Mouse (Mus musculus) midbrain, embryonic 11.5 days (tissue): ENCODE measurements around the gene Olfr49. TPM values are rescaled to one million over a fixed set of nuclear protein-coding genes. Genes with fewer than 3 reads are reported as not detected.

Experiments used
- ATAC-seq: fragments of 200-750 bp; cut with Nextera tagmentation; 2 replicates; pipeline ENCODE4 v1.8.0; 2017; ENCODE audit warnings: moderate TSS enrichment, moderate library complexity; ENCODE audit not compliant: low FRiP score
- DNase-seq: peaks from one replicate; pipeline ENCODE4 v3.0.0; 2015; ENCODE audit warnings: low spot score; ENCODE audit errors: missing footprints
- H3K27ac ChIP-seq: fragments of 300-500 bp; sonication (generic); 2 replicates; pipeline ENCODE4 v1.5.1; 2014; ENCODE audit warnings: low read depth, low read length
- H3K27me3 ChIP-seq: fragments of 300-500 bp; sonication (generic); 2 replicates; pipeline ENCODE4 v1.6.1; 2014; ENCODE audit warnings: mild to moderate bottlenecking, low read length, moderate library complexity, mixed read lengths; ENCODE audit not compliant: control insufficient read depth, insufficient read depth
- H3K36me3 ChIP-seq: fragments of 300-500 bp; sonication (generic); 2 replicates; pipeline ENCODE4 v1.6.1; 2014; ENCODE audit warnings: mild to moderate bottlenecking, low read length, moderate library complexity, mixed read lengths; ENCODE audit not compliant: control insufficient read depth, insufficient read depth
- H3K4me1 ChIP-seq: fragments of 300-500 bp; sonication (generic); 2 replicates; pipeline ENCODE4 v1.6.1; 2014; ENCODE audit warnings: low read length; ENCODE audit not compliant: control insufficient read depth, insufficient read depth
- H3K4me2 ChIP-seq: fragments of 300-500 bp; sonication (generic); 2 replicates; pipeline ENCODE4 v1.6.1; 2014; ENCODE audit warnings: mild to moderate bottlenecking, moderate library complexity
- H3K4me3 ChIP-seq: fragments of 300-500 bp; sonication (generic); 2 replicates; pipeline ENCODE4 v1.5.1; 2014; ENCODE audit warnings: low read depth, low read length
- H3K9ac ChIP-seq: fragments of 300-500 bp; sonication (generic); 2 replicates; pipeline ENCODE4 v1.6.1; 2014; ENCODE audit warnings: low read length
- H3K9me3 ChIP-seq: fragments of 300-500 bp; sonication (generic); 2 replicates; pipeline ENCODE4 v1.6.1; 2016; ENCODE audit warnings: low read length; ENCODE audit not compliant: control insufficient read depth
- WGBS: fragments of 180-500 bp; shearing (Covaris S2); extraction: QIAGEN DNeasy Blood & Tissue Kit; methylation state at CpG from one replicate; pipeline ENCODE4 v1.1.7; 2014; 5-methylcytosine and 5-hydroxymethylcytosine counted together
- polyA plus RNA-seq: library from polyadenylated mRNA; unstranded; fragments of >200 nt; fragmentation: Nextera tagmentation; extraction: Ambion mirVana; gene quantifications from 2 replicates; pipeline ENCODE4 v1.2.1, GENCODE M21; 2014

Gene Olfr49
- polyA plus RNA-seq, 1 experiment from 2014 or later = not detected

- Histone ChIP-seq H3K4me1 (peaks cover 2% of the 10 kb centered on the region; the same call in 1 of the 2 replicates), H3K27ac (no peak overlapping the region), H3K4me2 (no peak overlapping the region), H3K27me3 (no peaks in the 10 kb centered on the region), H3K4me3 (no peak overlapping the region), H3K9ac (no peak overlapping the region), H3K36me3 (peaks cover 9% of the 10 kb centered on the region), H3K9me3 (no peaks in the 10 kb centered on the region)
- ATAC-seq (no peak), DNase-seq (peak; percentile 47)
- 90% methylated on average over 5 of the region's 5 CpGs for WGBS
Measured at GRCm38 (mm10) chr14:54236881-54237280, 47.9 kb downstream of the Olfr49 start.

GRCm38 (mm10) chr14:54235825-54236540, 48.8 kb downstream of the Olfr49 start:
- no peak overlapping the region for H3K9ac ChIP-seq
- no peak overlapping the region for H3K4me3 ChIP-seq
- no peak overlapping the region for H3K4me2 ChIP-seq
- no peak overlapping the region for H3K27ac ChIP-seq
- no peaks in the 10 kb centered on the region for H3K27me3 ChIP-seq
- ATAC-seq = no peak
- peaks cover under 1% of the 10 kb centered on the region; the same call in 1 of the 2 replicates for H3K36me3 ChIP-seq
- H3K4me1 ChIP-seq = peaks cover 2% of the 10 kb centered on the region; the same call in 1 of the 2 replicates
- no peaks in the 10 kb centered on the region for H3K9me3 ChIP-seq
- 90% methylated on average over 5 of the region's 5 CpGs for WGBS
- no peak for DNase-seq

GRCm38 (mm10) chr14:54234231-54235040, 50.3 kb downstream of the Olfr49 start:
- WGBS = 79% methylated on average over 20 of the region's 20 CpGs
- Histone ChIP-seq H3K27me3 (no peaks in the 10 kb centered on the region), H3K4me2 (no peak overlapping the region), H3K4me3 (no peak overlapping the region), H3K9me3 (no peaks in the 10 kb centered on the region), H3K4me1 (peaks cover 4% of the 10 kb centered on the region; the same call in 1 of the 2 replicates), H3K36me3 (no peaks in the 10 kb centered on the region), H3K27ac (no peak overlapping the region), H3K9ac (no peak overlapping the region)
- DNase-seq (no peak), ATAC-seq (no peak)

- ATAC-seq = no peak
- WGBS = 78% methylated on average over 16 of the region's 16 CpGs
- no peak overlapping the region for H3K27ac ChIP-seq
- no peak overlapping the region for H3K4me2 ChIP-seq
- no peak overlapping the region for H3K4me3 ChIP-seq
- no peak for DNase-seq
- no peaks in the 10 kb centered on the region for H3K36me3 ChIP-seq
- no peak overlapping the region for H3K9ac ChIP-seq
- H3K9me3 ChIP-seq = no peaks in the 10 kb centered on the region
- no peaks in the 10 kb centered on the region for H3K27me3 ChIP-seq
- H3K4me1 ChIP-seq = peaks cover 11% of the 10 kb centered on the region
Measured at GRCm38 (mm10) chr14:54233559-54234143, 51.1 kb downstream of the Olfr49 start.

GRCm38 (mm10) chr14:54232811-54233558, 51.8 kb downstream of the Olfr49 start:
- no peak overlapping the region for H3K27ac ChIP-seq
- H3K4me3 ChIP-seq = no peak overlapping the region
- H3K4me2 ChIP-seq = no peak overlapping the region
- H3K9me3 ChIP-seq = no peaks in the 10 kb centered on the region
- no peaks in the 10 kb centered on the region for H3K27me3 ChIP-seq
- H3K4me1 ChIP-seq = peaks cover 18% of the 10 kb centered on the region
- DNase-seq (no peak), ATAC-seq (no peak)
- no peaks in the 10 kb centered on the region for H3K36me3 ChIP-seq
- WGBS = 67% methylated on average over 9 of the region's 9 CpGs
- no peak overlapping the region for H3K9ac ChIP-seq

GRCm38 (mm10) chr14:54232143-54232542, 52.6 kb downstream of the Olfr49 start:
- Histone ChIP-seq H3K4me2 (no peak overlapping the region), H3K9me3 (no peaks in the 10 kb centered on the region), H3K36me3 (no peaks in the 10 kb centered on the region), H3K9ac (peak overlapping the region; percentile 24; the same call in 1 of the 2 replicates), H3K4me3 (no peak overlapping the region), H3K27me3 (no peaks in the 10 kb centered on the region), H3K27ac (no peak overlapping the region), H3K4me1 (peaks cover 18% of the 10 kb centered on the region)
- no peak for DNase-seq
- 87% methylated on average over 9 of the region's 9 CpGs for WGBS
- no peak for ATAC-seq

- Histone ChIP-seq H3K27ac (no peak overlapping the region), H3K4me2 (no peak overlapping the region), H3K27me3 (no peaks in the 10 kb centered on the region), H3K4me1 (peaks cover 18% of the 10 kb centered on the region), H3K4me3 (no peak overlapping the region), H3K9ac (no peak overlapping the region), H3K9me3 (no peaks in the 10 kb centered on the region), H3K36me3 (no peaks in the 10 kb centered on the region)
- 88% methylated on average over 21 of the region's 21 CpGs for WGBS
- ATAC-seq (no peak), DNase-seq (no peak)
Measured at GRCm38 (mm10) chr14:54231176-54231956, 53.4 kb downstream of the Olfr49 start.

- Histone ChIP-seq H3K36me3 (no peaks in the 10 kb centered on the region), H3K9me3 (no peaks in the 10 kb centered on the region), H3K27me3 (no peaks in the 10 kb centered on the region), H3K27ac (no peak overlapping the region), H3K4me1 (peaks cover 18% of the 10 kb centered on the region), H3K4me2 (no peak overlapping the region), H3K4me3 (no peak overlapping the region), H3K9ac (no peak overlapping the region)
- 88% methylated on average over 14 of the region's 14 CpGs for whole genome bisulfite sequencing
- DNase-seq (no peak), ATAC-seq (no peak)
Measured at GRCm38 (mm10) chr14:54230638-54231150, 54.0 kb downstream of the Olfr49 start.
